Mouse (Mus musculus): ENCODE data around the gene Apol10b. TPM values are rescaled to one million over a fixed set of nuclear protein-coding genes. Genes with fewer than 3 reads are reported as not detected.

Gene Apol10b
- 5.3 TPM for polyA plus RNA-seq (2014; fragmentation: Illumina TruSeq; extraction: RNeasy Lipid Tissue Mini Kit (QIAGEN cat#74804); ENCODE audit: low read depth, low replicate concordance)

DNA sequence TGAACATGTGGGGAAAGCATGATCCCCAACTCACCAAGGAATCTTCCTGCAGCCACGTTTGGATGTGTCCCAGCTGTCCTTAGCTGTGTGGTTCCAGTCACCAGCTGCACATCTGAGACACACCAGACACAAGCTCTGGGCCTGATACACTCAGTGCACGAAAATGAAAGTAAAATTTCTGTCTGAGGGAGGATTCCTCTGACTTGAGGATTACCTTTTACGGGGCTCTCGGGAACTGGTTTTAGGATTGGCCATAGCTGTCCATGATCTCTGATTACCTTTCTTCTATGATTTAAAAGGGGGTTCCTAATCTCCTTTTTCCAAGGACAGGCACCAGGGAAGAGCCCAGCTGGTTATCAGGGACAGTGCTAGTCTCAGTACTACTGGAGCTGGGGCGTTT, at the start of gene Apol10b:
TSS of gene Apol10b (minus strand) at position 165 of the 400 bp plus-strand sequence.

DNA sequence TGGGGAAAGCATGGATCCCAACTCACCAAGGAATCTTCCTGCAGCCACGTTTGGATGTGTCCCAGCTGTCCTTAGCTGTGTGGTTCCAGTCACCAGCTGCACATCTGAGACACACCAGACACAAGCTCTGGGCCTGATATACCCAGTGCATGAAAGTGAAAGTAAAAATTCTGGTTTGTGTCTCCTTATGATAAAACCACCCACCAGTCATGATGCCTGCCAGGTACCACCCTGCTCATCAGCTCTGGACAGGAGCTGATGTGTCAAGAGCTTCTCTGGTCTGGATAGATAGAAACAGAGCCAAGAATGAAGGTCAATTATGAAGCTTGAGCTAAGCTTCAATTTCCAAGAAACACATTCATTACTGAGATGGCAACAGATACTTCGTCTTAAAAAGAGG, 47.3 kb upstream of the Apol10b start, which contains the start of gene Apol11b:
TSS of gene Apol11b (minus strand) at position 111 of the 400 bp plus-strand sequence.

GRCm38 (mm10) chr15:77598958-77599357, 3.0 kb upstream of the Apol10b start, which contains the start of gene Gm36245:
Gm36245 (plus strand) TSS chr15:77599258.

DNA sequence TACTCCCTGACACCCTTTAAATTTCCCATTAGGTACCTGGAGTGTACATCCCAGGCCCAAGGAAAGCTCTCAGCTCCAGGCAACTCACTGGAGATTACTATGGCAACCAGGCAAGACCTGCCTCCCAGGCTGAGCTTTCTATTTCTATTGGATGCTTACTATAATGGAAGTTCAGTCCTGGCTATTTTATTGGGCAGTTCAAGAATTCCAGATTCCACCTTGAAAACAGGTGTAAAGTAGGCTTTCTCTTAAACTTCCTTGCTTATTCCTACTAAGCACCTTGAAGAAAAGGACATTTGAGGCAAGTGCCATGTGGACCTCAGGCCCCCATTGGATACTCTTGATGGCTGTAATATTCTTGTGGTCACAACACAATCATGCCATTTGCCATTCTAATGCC, 34.1 kb downstream of the Apol10b start, which contains the start of gene 1700025B11Rik:
TSS of gene 1700025B11Rik (minus strand) at position 101 of the 400 bp plus-strand sequence.

Other genes starting within 250 kb of the Apol10b start
- gene Apol7a, start 197.0 kb downstream of the Apol10b start, polyA plus RNA-seq (2014; fragmentation: Illumina TruSeq; extraction: RNeasy Lipid Tissue Mini Kit (QIAGEN cat#74804); ENCODE audit: low read depth, low replicate concordance): 0.45 TPM
- 1.0 TPM for gene Apol9a, start 185.0 kb downstream of the Apol10b start, polyA plus RNA-seq (2014; fragmentation: Illumina TruSeq; extraction: RNeasy Lipid Tissue Mini Kit (QIAGEN cat#74804); ENCODE audit: low read depth, low replicate concordance)
- gene Apol7b, start 148.6 kb downstream of the Apol10b start, polyA plus RNA-seq (2014; fragmentation: Illumina TruSeq; extraction: RNeasy Lipid Tissue Mini Kit (QIAGEN cat#74804); ENCODE audit: low read depth, low replicate concordance): not detected
- gene Apol10a, start 119.1 kb downstream of the Apol10b start, polyA plus RNA-seq (2014; fragmentation: Illumina TruSeq; extraction: RNeasy Lipid Tissue Mini Kit (QIAGEN cat#74804); ENCODE audit: low read depth, low replicate concordance): not detected
- not detected for gene Apol11a, start 87.9 kb downstream of the Apol10b start, polyA plus RNA-seq (2014; fragmentation: Illumina TruSeq; extraction: RNeasy Lipid Tissue Mini Kit (QIAGEN cat#74804); ENCODE audit: low read depth, low replicate concordance)
- not detected for gene Apol7c, start 62.8 kb downstream of the Apol10b start, polyA plus RNA-seq (2014; fragmentation: Illumina TruSeq; extraction: RNeasy Lipid Tissue Mini Kit (QIAGEN cat#74804); ENCODE audit: low read depth, low replicate concordance)
- gene 1700025B11Rik, start 34.2 kb downstream of the Apol10b start, polyA plus RNA-seq (2014; fragmentation: Illumina TruSeq; extraction: RNeasy Lipid Tissue Mini Kit (QIAGEN cat#74804); ENCODE audit: low read depth, low replicate concordance): not detected
- not detected for gene Gm36245, start 3.1 kb upstream of the Apol10b start, polyA plus RNA-seq (2014; fragmentation: Illumina TruSeq; extraction: RNeasy Lipid Tissue Mini Kit (QIAGEN cat#74804); ENCODE audit: low read depth, low replicate concordance)
- gene Apol11b, start 47.2 kb upstream of the Apol10b start, polyA plus RNA-seq (2014; fragmentation: Illumina TruSeq; extraction: RNeasy Lipid Tissue Mini Kit (QIAGEN cat#74804); ENCODE audit: low read depth, low replicate concordance): 0.39 TPM
- not detected for gene Apol7e, start 102.7 kb upstream of the Apol10b start, polyA plus RNA-seq (2014; fragmentation: Illumina TruSeq; extraction: RNeasy Lipid Tissue Mini Kit (QIAGEN cat#74804); ENCODE audit: low read depth, low replicate concordance)
- gene Apol9b, start 132.9 kb upstream of the Apol10b start, polyA plus RNA-seq (2014; fragmentation: Illumina TruSeq; extraction: RNeasy Lipid Tissue Mini Kit (QIAGEN cat#74804); ENCODE audit: low read depth, low replicate concordance): 1.0 TPM
- gene Apol8, start 160.9 kb upstream of the Apol10b start, polyA plus RNA-seq (2014; fragmentation: Illumina TruSeq; extraction: RNeasy Lipid Tissue Mini Kit (QIAGEN cat#74804); ENCODE audit: low read depth, low replicate concordance): not detected
- 40.0 TPM for gene Myh9, start 246.1 kb upstream of the Apol10b start, polyA plus RNA-seq (2014; fragmentation: Illumina TruSeq; extraction: RNeasy Lipid Tissue Mini Kit (QIAGEN cat#74804); ENCODE audit: low read depth, low replicate concordance)

Data from heart, adult 10 weeks (tissue).